Mouse (Mus musculus): ENCODE data around the gene Arhgap24. TPM values are rescaled to one million over a fixed set of nuclear protein-coding genes. Genes with fewer than 3 reads are reported as not detected.

Arhgap24 gene
- polyA plus RNA-seq, 1 experiment: not detected

DNA sequence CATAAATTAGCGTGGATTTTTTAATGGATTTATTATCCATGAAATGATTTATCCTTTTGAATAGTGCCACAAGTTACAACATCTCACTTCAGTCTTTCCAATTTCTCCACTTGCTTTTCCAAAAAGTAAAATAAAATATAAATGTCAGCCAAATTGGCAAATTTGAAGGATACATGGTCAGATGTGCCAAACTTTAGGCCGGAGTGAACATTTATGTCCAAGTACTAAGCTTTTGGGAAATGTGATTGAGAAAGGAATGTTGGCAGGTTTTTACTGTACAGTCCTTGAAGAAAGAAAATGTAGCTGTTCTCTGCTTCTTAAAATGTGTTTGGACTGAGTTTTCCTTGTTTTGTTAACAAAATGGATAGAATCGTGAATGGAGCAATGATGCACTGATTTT is 185.7 kb downstream of the Arhgap24 start:
- H3K27me3 ChIP-seq (ENCODE audit: control insufficient read depth): no peaks in the 10 kb centered on the region
- no peak for TF ChIP-seq TAL1 (IDR thresholded peaks at IDR 0.05; ENCODE audit: low read length)
- TF ChIP-seq GATA1 (IDR thresholded peaks at IDR 0.05; ENCODE audit: low read length): no peak
- H3K36me3 ChIP-seq (ENCODE audit: control insufficient read depth): no peaks in the 10 kb centered on the region
- no peaks in the 10 kb centered on the region for H3K4me1 ChIP-seq (ENCODE audit: control insufficient read depth)
- H3K4me3 ChIP-seq (replicated peaks): no peak overlapping the region
- H3K9me3 ChIP-seq (ENCODE audit: control insufficient read depth, low read length): no peaks in the 10 kb centered on the region; the same call in 1 of the 2 replicates

GRCm38 (mm10) chr5:102667754-102668575 is 186.8 kb downstream of the Arhgap24 start:
- Histone ChIP-seq H3K27me3 (ENCODE audit: control insufficient read depth) (no peaks in the 10 kb centered on the region), H3K4me3 (replicated peaks) (no peak overlapping the region), H3K36me3 (ENCODE audit: control insufficient read depth) (no peaks in the 10 kb centered on the region), H3K9me3 (ENCODE audit: control insufficient read depth, low read length) (no peaks in the 10 kb centered on the region; the same call in 1 of the 2 replicates), H3K4me1 (ENCODE audit: control insufficient read depth) (no peaks in the 10 kb centered on the region)
- no peak for TF ChIP-seq TAL1 (IDR thresholded peaks at IDR 0.05; ENCODE audit: low read length)
- no peak for TF ChIP-seq GATA1 (IDR thresholded peaks at IDR 0.05; ENCODE audit: low read length)

GRCm38 (mm10) chr5:102670206-102670605 is 189.0 kb downstream of the Arhgap24 start:
- Histone ChIP-seq H3K27me3 (ENCODE audit: control insufficient read depth) (no peaks in the 10 kb centered on the region), H3K9me3 (ENCODE audit: control insufficient read depth, low read length) (no peaks in the 10 kb centered on the region; the same call in 1 of the 2 replicates), H3K4me3 (replicated peaks) (no peak overlapping the region), H3K36me3 (ENCODE audit: control insufficient read depth) (no peaks in the 10 kb centered on the region), H3K4me1 (ENCODE audit: control insufficient read depth) (no peaks in the 10 kb centered on the region)
- TF ChIP-seq TAL1 (IDR thresholded peaks at IDR 0.05; ENCODE audit: low read length) (no peak), GATA1 (IDR thresholded peaks at IDR 0.05; ENCODE audit: low read length) (no peak)

DNA sequence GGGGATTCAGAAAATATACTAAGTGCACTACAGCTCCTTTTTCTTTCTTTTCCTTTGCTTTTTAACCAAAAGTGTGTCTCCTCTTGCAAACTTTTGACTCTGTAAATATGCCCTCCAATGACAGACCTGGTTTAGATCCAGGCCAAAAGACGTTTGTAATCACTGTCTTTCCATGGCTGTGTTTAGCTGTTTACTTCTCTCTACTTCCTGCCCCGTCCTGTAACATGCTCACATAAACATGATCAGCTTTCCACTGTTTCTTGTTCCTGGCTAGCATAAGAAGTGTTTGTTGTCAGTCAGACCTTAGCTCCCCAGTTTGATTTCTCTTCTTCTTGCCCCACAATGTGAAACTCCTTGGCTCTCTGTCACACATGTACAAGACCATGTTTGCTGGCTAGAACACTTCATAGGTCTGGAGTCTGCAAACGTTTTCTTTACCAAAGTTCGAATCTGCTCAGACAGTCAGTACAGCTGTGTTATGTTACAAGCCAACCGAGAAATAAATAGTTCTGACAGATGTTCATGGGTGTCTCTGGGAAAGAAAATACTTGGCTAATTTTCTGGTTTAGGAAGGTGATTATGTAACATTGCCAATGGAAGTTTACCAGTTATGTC is 189.6 kb downstream of the Arhgap24 start:
- H3K36me3 ChIP-seq (ENCODE audit: control insufficient read depth): no peaks in the 10 kb centered on the region
- TF ChIP-seq TAL1 (IDR thresholded peaks at IDR 0.05; ENCODE audit: low read length): no peak
- no peak for TF ChIP-seq GATA1 (IDR thresholded peaks at IDR 0.05; ENCODE audit: low read length)

GRCm38 (mm10) chr5:102675326-102675725 is 194.1 kb downstream of the Arhgap24 start:
- Histone ChIP-seq H3K36me3 (ENCODE audit: control insufficient read depth) (no peaks in the 10 kb centered on the region), H3K4me1 (ENCODE audit: control insufficient read depth) (no peaks in the 10 kb centered on the region), H3K27me3 (ENCODE audit: control insufficient read depth) (no peaks in the 10 kb centered on the region), H3K9me3 (ENCODE audit: control insufficient read depth, low read length) (no peaks in the 10 kb centered on the region), H3K4me3 (replicated peaks) (no peak overlapping the region)
- no peak for TF ChIP-seq TAL1 (IDR thresholded peaks at IDR 0.05; ENCODE audit: low read length)
- TF ChIP-seq GATA1 (IDR thresholded peaks at IDR 0.05; ENCODE audit: low read length): no peak

More for the DNA sequence above, 189.6 kb downstream of the Arhgap24 start:
- no peaks in the 10 kb centered on the region for H3K27me3 ChIP-seq (ENCODE audit: control insufficient read depth)
- no peaks in the 10 kb centered on the region for H3K9me3 ChIP-seq (ENCODE audit: control insufficient read depth, low read length)
- H3K4me3 ChIP-seq (replicated peaks): no peak overlapping the region
- H3K4me1 ChIP-seq (ENCODE audit: control insufficient read depth): no peaks in the 10 kb centered on the region

GRCm38 (mm10) chr5:102677176-102677575 is 196.0 kb downstream of the Arhgap24 start:
- H3K27me3 ChIP-seq (ENCODE audit: control insufficient read depth): no peaks in the 10 kb centered on the region
- no peak for TF ChIP-seq GATA1 (IDR thresholded peaks at IDR 0.05; ENCODE audit: low read length)
- no peaks in the 10 kb centered on the region for H3K9me3 ChIP-seq (ENCODE audit: control insufficient read depth, low read length)
- no peak overlapping the region for H3K4me3 ChIP-seq (replicated peaks)
- H3K4me1 ChIP-seq (ENCODE audit: control insufficient read depth): no peaks in the 10 kb centered on the region
- no peaks in the 10 kb centered on the region for H3K36me3 ChIP-seq (ENCODE audit: control insufficient read depth)

GRCm38 (mm10) chr5:102687673-102688072 is 206.5 kb downstream of the Arhgap24 start:
- no peak for TF ChIP-seq TAL1 (IDR thresholded peaks at IDR 0.05; ENCODE audit: low read length)
- no peak for TF ChIP-seq GATA1 (IDR thresholded peaks at IDR 0.05; ENCODE audit: low read length)
- H3K36me3 ChIP-seq (ENCODE audit: control insufficient read depth): no peaks in the 10 kb centered on the region

GRCm38 (mm10) chr5:102692487-102692886 is 211.3 kb downstream of the Arhgap24 start:
- Histone ChIP-seq H3K4me3 (replicated peaks) (no peak overlapping the region), H3K9me3 (ENCODE audit: control insufficient read depth, low read length) (no peaks in the 10 kb centered on the region), H3K4me1 (ENCODE audit: control insufficient read depth) (no peaks in the 10 kb centered on the region), H3K36me3 (ENCODE audit: control insufficient read depth) (no peaks in the 10 kb centered on the region), H3K27me3 (ENCODE audit: control insufficient read depth) (no peaks in the 10 kb centered on the region)
- TF ChIP-seq GATA1 (IDR thresholded peaks at IDR 0.05; ENCODE audit: low read length) (no peak), TAL1 (IDR thresholded peaks at IDR 0.05; ENCODE audit: low read length) (no peak)

More at GRCm38 (mm10) chr5:102687673-102688072, 206.5 kb downstream of the Arhgap24 start:
- H3K27me3 ChIP-seq (ENCODE audit: control insufficient read depth): no peaks in the 10 kb centered on the region
- H3K4me1 ChIP-seq (ENCODE audit: control insufficient read depth): no peaks in the 10 kb centered on the region
- no peak overlapping the region for H3K4me3 ChIP-seq (replicated peaks)
- no peaks in the 10 kb centered on the region; the same call in 1 of the 2 replicates for H3K9me3 ChIP-seq (ENCODE audit: control insufficient read depth, low read length)

DNA sequence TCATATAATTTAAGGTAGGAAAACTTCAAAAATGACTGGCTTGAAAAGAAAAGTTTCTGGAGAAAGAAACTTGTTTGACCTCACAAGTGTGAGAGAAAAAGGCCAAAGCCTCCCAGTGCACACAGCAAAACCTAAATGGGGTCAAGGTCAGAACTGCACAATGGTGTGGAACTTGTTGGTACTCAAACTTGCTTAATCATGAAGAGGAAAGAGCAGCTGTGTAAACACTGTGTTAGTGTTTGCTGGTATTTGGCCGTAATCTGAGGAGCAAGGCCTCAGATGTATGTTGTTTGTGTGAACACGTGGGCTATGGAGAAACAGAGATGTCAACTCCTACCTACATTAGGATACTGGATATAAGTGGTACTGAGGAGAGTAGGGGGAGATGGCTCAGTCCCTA is 212.0 kb downstream of the Arhgap24 start:
- H3K4me1 ChIP-seq (ENCODE audit: control insufficient read depth): no peaks in the 10 kb centered on the region
- H3K4me3 ChIP-seq (replicated peaks): no peak overlapping the region
- TF ChIP-seq TAL1 (IDR thresholded peaks at IDR 0.05; ENCODE audit: low read length): no peak
- no peak for TF ChIP-seq GATA1 (IDR thresholded peaks at IDR 0.05; ENCODE audit: low read length)
- H3K36me3 ChIP-seq (ENCODE audit: control insufficient read depth): no peaks in the 10 kb centered on the region
- no peaks in the 10 kb centered on the region for H3K9me3 ChIP-seq (ENCODE audit: control insufficient read depth, low read length)
- no peaks in the 10 kb centered on the region for H3K27me3 ChIP-seq (ENCODE audit: control insufficient read depth)

Data from erythroblast, embryonic 14.5 days (primary cell).